Mouse (Mus musculus): ENCODE results near the gene S1pr5.

- TF ChIP-seq CTCF (IDR thresholded peaks at IDR 0.05; ENCODE audit: low read depth), result peak; percentile 70
- no peak for TF ChIP-seq EP300 (IDR thresholded peaks at IDR 0.05; ENCODE audit: low read depth)
These were observed 34.5 kb downstream of the S1pr5 start for GRCm38 (mm10) chr9:21213617-21214190.

Measured in liver, postnatal 0 days (tissue).